Mouse (Mus musculus) cerebellum, postnatal 36 days (tissue): ENCODE measurements around the gene Cbarp.

ENCODE experiments used
- DNase-seq, 2 experiments: peaks; one replicate each; pipeline ENCODE4 v3.0.0; 2021 to 2022; ENCODE audit warnings: mixed read lengths in 2 of 2

Cbarp gene

GRCm38 (mm10) chr10:80156002-80156751 is 15.5 kb upstream of the Cbarp start:
- DNase-seq: no peak

GRCm38 (mm10) chr10:80155277-80155676 is 14.6 kb upstream of the Cbarp start:
- no peak for DNase-seq

GRCm38 (mm10) chr10:80154384-80154783 is 13.7 kb upstream of the Cbarp start:
- no peak for DNase-seq

GRCm38 (mm10) chr10:80153713-80154112 is 13.1 kb upstream of the Cbarp start:
- no peak for DNase-seq

GRCm38 (mm10) chr10:80152873-80153260 is 12.2 kb upstream of the Cbarp start:
- no peak for DNase-seq

GRCm38 (mm10) chr10:80152071-80152872 is 11.6 kb upstream of the Cbarp start:
- no peak for DNase-seq

GRCm38 (mm10) chr10:80151211-80152034 is 10.8 kb upstream of the Cbarp start:
- peak in 1 of 2 experiments; percentile 51 for DNase-seq

- DNase-seq: peak; percentile 57 to 66
These were observed 9.9 kb upstream of the Cbarp start for GRCm38 (mm10) chr10:80150226-80151210.

GRCm38 (mm10) chr10:80149291-80150225 is 8.9 kb upstream of the Cbarp start:
- peak; percentile 95 to 97 for DNase-seq

- DNase-seq: peak; percentile 91 to 95
These were observed 8.1 kb upstream of the Cbarp start for GRCm38 (mm10) chr10:80148610-80149290.

- peak; percentile 62 to 67 for DNase-seq
These were observed 7.3 kb upstream of the Cbarp start, which contains the start of gene Midn for GRCm38 (mm10) chr10:80147719-80148601. Gene Midn, plus strand, starts transcription at chr10:80148272.

- DNase-seq: no peak
These were observed 6.6 kb upstream of the Cbarp start for GRCm38 (mm10) chr10:80147146-80147718.

GRCm38 (mm10) chr10:80146568-80147011 is 6.0 kb upstream of the Cbarp start:
- DNase-seq: no peak

GRCm38 (mm10) chr10:80145896-80146295 is 5.3 kb upstream of the Cbarp start:
- no peak for DNase-seq

GRCm38 (mm10) chr10:80144864-80145838 is 4.5 kb upstream of the Cbarp start:
- DNase-seq: peak; percentile 83 to 85

GRCm38 (mm10) chr10:80144159-80144558 is 3.5 kb upstream of the Cbarp start:
- no peak for DNase-seq

GRCm38 (mm10) chr10:80143664-80144063 is 3.0 kb upstream of the Cbarp start:
- DNase-seq: no peak
